Mouse (Mus musculus) cerebellum, postnatal 25 days (tissue): ENCODE measurements at regions not wholly inside any gene's neighbourhood (a gene's known extent, or its start where the extent isn't known, plus 50 kb on each side); places are given as distances from the start of the nearest gene placed in this dataset.

Experiments
- DNase-seq, 2 experiments: peaks; one replicate each; pipeline ENCODE4 v3.0.0; 2021; ENCODE audit warnings: mixed read lengths in 2 of 2

- DNase-seq = peak; percentile 16 to 24
These were observed 58.8 kb downstream of the Tpm3-rs7 start for GRCm38 (mm10) chr14:113373036-113373695.
